Mouse (Mus musculus) heart, embryonic 15.5 days (tissue): Measurements from ENCODE around the gene Gpr137c. TPM values are rescaled to one million over a fixed set of nuclear protein-coding genes. Genes with fewer than 3 reads are reported as not detected.

ENCODE experiments used
- ATAC-seq: fragments of 200-750 bp; cut with Nextera tagmentation; replicated peaks from 2 replicates; pipeline ENCODE4 v1.8.0; 2017; ENCODE audit warnings: low read depth, moderate TSS enrichment; ENCODE audit not compliant: insufficient number of reproducible peaks, insufficient read depth, low FRiP score
- H3K27ac ChIP-seq: fragments of 300-500 bp; sonication (generic); 2 replicates; pipeline ENCODE4 v1.5.1; 2015; ENCODE audit warnings: mild to moderate bottlenecking, inconsistent platforms
- H3K27me3 ChIP-seq: fragments of 300-500 bp; sonication (generic); 2 replicates; pipeline ENCODE4 v1.6.1; 2015; ENCODE audit warnings: inconsistent platforms
- H3K36me3 ChIP-seq: fragments of 300-500 bp; sonication (generic); 2 replicates; pipeline ENCODE4 v1.6.1; 2015; ENCODE audit warnings: mild to moderate bottlenecking, inconsistent platforms
- H3K4me1 ChIP-seq: fragments of 300-500 bp; sonication (generic); replicated peaks from 2 replicates; pipeline ENCODE4 v1.6.1; 2015; ENCODE audit warnings: inconsistent platforms
- H3K4me2 ChIP-seq: fragments of 300-500 bp; sonication (generic); 2 replicates; pipeline ENCODE4 v1.6.1; 2015; ENCODE audit warnings: inconsistent platforms, mild to moderate bottlenecking, moderate library complexity
- H3K4me3 ChIP-seq: fragments of 300-500 bp; sonication (generic); 2 replicates; pipeline ENCODE4 v1.5.1; 2015; ENCODE audit warnings: mild to moderate bottlenecking, inconsistent platforms
- H3K9ac ChIP-seq: fragments of 300-500 bp; sonication (generic); 2 replicates; pipeline ENCODE4 v1.6.1; 2015; ENCODE audit warnings: mild to moderate bottlenecking, inconsistent platforms
- H3K9me3 ChIP-seq: fragments of 300-500 bp; sonication (generic); replicated peaks from 2 replicates; pipeline ENCODE4 v1.6.1; 2016; ENCODE audit warnings: inconsistent platforms
- WGBS: fragments of 180-500 bp; shearing (Covaris S2); methylation state at CpG from one replicate; pipeline ENCODE4 v1.1.7; 2015; ENCODE audit warnings: mixed read lengths; 5-methylcytosine and 5-hydroxymethylcytosine counted together
- polyA plus RNA-seq: library from polyadenylated mRNA; unstranded; fragments of >200 nt; fragmentation: Nextera tagmentation; extraction: Ambion mirVana; gene quantifications from 2 replicates; pipeline ENCODE4 v1.2.1, GENCODE M21; 2015

Gene Gpr137c
- polyA plus RNA-seq, 1 experiment from 2014 or later = 3.1 TPM

- ATAC-seq = no peak
- H3K9me3 ChIP-seq = no peaks in the 10 kb centered on the region
- 45% methylated on average over 5 of the region's 5 CpGs for WGBS
- H3K4me2 ChIP-seq = no peak overlapping the region
- H3K27me3 ChIP-seq = no peaks in the 10 kb centered on the region
- no peak overlapping the region for H3K9ac ChIP-seq
- peaks cover 13% of the 10 kb centered on the region; the same call in 1 of the 2 replicates for H3K4me1 ChIP-seq
- H3K27ac ChIP-seq = no peak overlapping the region
- no peaks in the 10 kb centered on the region for H3K36me3 ChIP-seq
- no peak overlapping the region for H3K4me3 ChIP-seq
These were observed 102.1 kb downstream of the Gpr137c start for GRCm38 (mm10) chr14:45321622-45322021.

GRCm38 (mm10) chr14:45322450-45322849 is 102.9 kb downstream of the Gpr137c start:
- H3K9me3 ChIP-seq = no peaks in the 10 kb centered on the region
- no peak for ATAC-seq

GRCm38 (mm10) chr14:45323320-45323719 is 103.8 kb downstream of the Gpr137c start:
- Histone ChIP-seq H3K27ac (no peak overlapping the region), H3K4me2 (no peak overlapping the region), H3K27me3 (no peaks in the 10 kb centered on the region), H3K4me3 (no peak overlapping the region), H3K9me3 (no peaks in the 10 kb centered on the region), H3K9ac (no peak overlapping the region), H3K4me1 (peaks cover 6% of the 10 kb centered on the region; the same call in 1 of the 2 replicates), H3K36me3 (no peaks in the 10 kb centered on the region)
- ATAC-seq = no peak
- WGBS = 87% methylated on average over 3 of the region's 3 CpGs

More at GRCm38 (mm10) chr14:45322450-45322849, 102.9 kb downstream of the Gpr137c start:
- Histone ChIP-seq H3K4me3 (no peak overlapping the region), H3K4me2 (no peak overlapping the region), H3K27ac (no peak overlapping the region), H3K36me3 (no peaks in the 10 kb centered on the region), H3K4me1 (peaks cover 6% of the 10 kb centered on the region; the same call in 1 of the 2 replicates), H3K9ac (no peak overlapping the region), H3K27me3 (no peaks in the 10 kb centered on the region)
- 78% methylated on average over 2 of the region's 2 CpGs for WGBS

GRCm38 (mm10) chr14:45325471-45325870 is 106.0 kb downstream of the Gpr137c start:
- no peak overlapping the region for H3K4me2 ChIP-seq
- H3K27ac ChIP-seq = no peak overlapping the region
- no peak overlapping the region for H3K9ac ChIP-seq
- H3K27me3 ChIP-seq = no peaks in the 10 kb centered on the region
- H3K36me3 ChIP-seq = no peaks in the 10 kb centered on the region
- H3K4me1 ChIP-seq = peaks cover 8% of the 10 kb centered on the region
- ATAC-seq = no peak
- no peaks in the 10 kb centered on the region for H3K9me3 ChIP-seq
- no peak overlapping the region for H3K4me3 ChIP-seq

- Histone ChIP-seq H3K4me1 (peaks cover 8% of the 10 kb centered on the region; the same call in 1 of the 2 replicates), H3K36me3 (peaks cover 19% of the 10 kb centered on the region), H3K9me3 (no peaks in the 10 kb centered on the region), H3K4me2 (no peak overlapping the region), H3K4me3 (no peak overlapping the region), H3K27me3 (no peaks in the 10 kb centered on the region), H3K27ac (no peak overlapping the region), H3K9ac (no peak overlapping the region)
- 85% methylated on average over 4 of the region's 4 CpGs for WGBS
- ATAC-seq = no peak
These were observed 108.7 kb downstream of the Gpr137c start for GRCm38 (mm10) chr14:45328072-45328713.

- Histone ChIP-seq H3K36me3 (peaks cover 23% of the 10 kb centered on the region), H3K27ac (peak overlapping the region; percentile 33; the same call in 1 of the 2 replicates), H3K27me3 (no peaks in the 10 kb centered on the region), H3K9me3 (no peaks in the 10 kb centered on the region), H3K9ac (peak overlapping the region; percentile 37; the same call in 1 of the 2 replicates), H3K4me1 (peaks cover 8% of the 10 kb centered on the region; the same call in 1 of the 2 replicates), H3K4me3 (peak overlapping the region; percentile 76), H3K4me2 (peak overlapping the region; percentile 65)
- ATAC-seq = peak; percentile 13; the same call in 1 of the 2 replicates
- 12% methylated on average over 8 of the region's 8 CpGs for WGBS
These were observed 109.6 kb downstream of the Gpr137c start for GRCm38 (mm10) chr14:45329018-45329588.

GRCm38 (mm10) chr14:45329589-45330181 is 110.2 kb downstream of the Gpr137c start, which contains the start of gene Psmc6:
Gene Psmc6, plus strand, starts transcription at chr14:45329788.
- Histone ChIP-seq H3K27ac (peak within 1 kb of the TSS; percentile 74), H3K9me3 (no peaks in the 10 kb centered on the region), H3K27me3 (no peaks in the 10 kb centered on the region), H3K36me3 (peaks cover 25% of the 10 kb centered on the region), H3K9ac (peak within 1 kb of the TSS; percentile 85), H3K4me2 (peak within 1 kb of the TSS; percentile 71), H3K4me1 (peaks cover 8% of the 10 kb centered on the region; the same call in 1 of the 2 replicates), H3K4me3 (peak within 1 kb of the TSS; percentile 76)
- ATAC-seq = peak; percentile 94
- WGBS = under 1% methylated on average over 44 of the region's 44 CpGs

Other genes with a start within 250 kb of the Gpr137c start
- gene Ptger2, start 231.5 kb upstream of the Gpr137c start, polyA plus RNA-seq = 0.18 and 0.44 TPM in 2 replicates
- 11.8 and 12.4 TPM in 2 replicates for gene Txndc16, start 611 bp downstream of the Gpr137c start, polyA plus RNA-seq
- 28.6 and 35.2 TPM in 2 replicates for gene Ero1l, start 99.1 kb downstream of the Gpr137c start, polyA plus RNA-seq
- gene Psmc6, start 110.1 kb downstream of the Gpr137c start, polyA plus RNA-seq = 104 and 117 TPM in 2 replicates
- gene Styx, start 131.4 kb downstream of the Gpr137c start, polyA plus RNA-seq = 58.8 and 61.1 TPM in 2 replicates
- gene Gnpnat1, start 185.2 kb downstream of the Gpr137c start, polyA plus RNA-seq = 21.8 and 21.9 TPM in 2 replicates